Mouse (Mus musculus) liver, embryonic 12.5 days (tissue): Measurements from ENCODE around the gene Rhob. TPM values are rescaled to one million over a fixed set of nuclear protein-coding genes. Genes with fewer than 3 reads are reported as not detected.

ENCODE experiments used
- ATAC-seq: fragments of 200-750 bp; cut with Nextera tagmentation; 2 replicates; pipeline ENCODE4 v1.8.0; 2017; ENCODE audit warnings: moderate number of reproducible peaks, mild to moderate bottlenecking, moderate library complexity
- H3K27ac ChIP-seq: fragments of 300-500 bp; sonication (generic); 2 replicates; pipeline ENCODE4 v1.5.1; 2016; ENCODE audit warnings: mild to moderate bottlenecking
- H3K27me3 ChIP-seq: fragments of 300-500 bp; sonication (generic); replicated peaks from 2 replicates; pipeline ENCODE4 v1.6.1; 2016; ENCODE audit warnings: mild to moderate bottlenecking, moderate library complexity
- H3K36me3 ChIP-seq: fragments of 300-500 bp; sonication (generic); 2 replicates; pipeline ENCODE4 v1.6.1; 2016; ENCODE audit warnings: mild to moderate bottlenecking, moderate library complexity
- H3K4me1 ChIP-seq: fragments of 300-500 bp; sonication (generic); 2 replicates; pipeline ENCODE4 v1.6.1; 2016
- H3K4me2 ChIP-seq: fragments of 300-500 bp; sonication (generic); 2 replicates; pipeline ENCODE4 v1.6.1; 2016; ENCODE audit warnings: mild to moderate bottlenecking, moderate library complexity
- H3K4me3 ChIP-seq: fragments of 300-500 bp; sonication (generic); 2 replicates; pipeline ENCODE4 v1.5.1; 2016; ENCODE audit warnings: mild to moderate bottlenecking, moderate library complexity
- H3K9ac ChIP-seq: fragments of 300-500 bp; sonication (generic); 2 replicates; pipeline ENCODE4 v1.6.1; 2016; ENCODE audit warnings: mild to moderate bottlenecking, moderate library complexity
- H3K9me3 ChIP-seq: fragments of 300-500 bp; sonication (generic); replicated peaks from 2 replicates; pipeline ENCODE4 v1.6.1; 2016; ENCODE audit warnings: mild to moderate bottlenecking, moderate library complexity
- WGBS: fragments of 180-500 bp; shearing (Covaris S2); methylation state at CpG from one replicate; pipeline ENCODE4 v1.1.7; 2016; ENCODE audit not compliant: insufficient replicate concordance; 5-methylcytosine and 5-hydroxymethylcytosine counted together
- polyA plus RNA-seq: library from polyadenylated mRNA; unstranded; fragments of >200 nt; fragmentation: Nextera tagmentation; extraction: Ambion mirVana; gene quantifications from 2 replicates; pipeline ENCODE4 v1.2.1, GENCODE M21; 2016

The Rhob gene
- polyA plus RNA-seq, 1 experiment from 2014 or later = 12.3 TPM

DNA sequence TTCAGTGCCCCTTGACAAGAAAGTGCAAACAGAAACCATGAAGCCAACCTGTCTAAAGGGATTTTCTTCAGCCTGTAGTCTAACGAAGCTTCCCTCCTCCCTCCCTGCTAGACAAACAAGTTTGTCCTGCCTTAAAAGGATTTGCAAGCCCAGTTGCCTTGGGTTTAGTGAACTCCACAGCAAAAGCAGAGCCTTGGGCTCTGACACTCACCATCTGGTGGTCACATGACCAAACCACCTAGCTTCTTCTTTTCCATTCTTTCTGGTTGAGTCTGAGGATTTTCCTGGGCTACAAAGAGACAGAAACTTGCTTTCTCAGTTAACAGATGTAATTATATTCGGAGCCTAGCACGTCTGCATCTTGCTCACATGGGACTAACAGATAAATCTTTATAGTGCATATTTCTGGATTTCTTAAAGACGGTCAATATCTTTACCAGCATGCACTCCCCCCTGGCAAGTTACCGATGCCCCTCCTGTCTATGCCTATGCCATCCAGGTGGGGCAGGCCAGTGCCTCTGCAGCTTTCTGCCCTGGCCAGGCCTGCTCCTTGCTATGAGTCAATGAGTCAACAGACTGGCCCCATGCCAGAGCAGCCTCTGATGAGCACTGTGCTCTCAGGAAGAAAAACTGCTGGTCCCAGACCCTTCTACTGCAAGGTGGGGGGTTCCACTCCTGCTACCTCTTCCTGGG, 11.7 kb downstream of the Rhob start:
- Histone ChIP-seq H3K9ac (no peak overlapping the region), H3K9me3 (no peaks in the 10 kb centered on the region), H3K36me3 (no peaks in the 10 kb centered on the region), H3K27ac (no peak overlapping the region), H3K4me2 (no peak overlapping the region), H3K4me1 (no peaks in the 10 kb centered on the region), H3K4me3 (no peak overlapping the region), H3K27me3 (no peaks in the 10 kb centered on the region; the same call in 1 of the 2 replicates)
- ATAC-seq = no peak
- WGBS = 50% methylated on average over 5 of the region's 5 CpGs

- Histone ChIP-seq H3K9me3 (no peaks in the 10 kb centered on the region), H3K36me3 (no peaks in the 10 kb centered on the region), H3K27me3 (no peaks in the 10 kb centered on the region; the same call in 1 of the 2 replicates), H3K4me1 (no peaks in the 10 kb centered on the region), H3K4me2 (no peak overlapping the region), H3K27ac (no peak overlapping the region), H3K4me3 (no peak overlapping the region), H3K9ac (no peak overlapping the region)
- ATAC-seq = no peak
- WGBS = 44% methylated on average over 1 of the region's 1 CpGs
Measured at GRCm38 (mm10) chr12:8487281-8487680, 12.5 kb downstream of the Rhob start.

DNA sequence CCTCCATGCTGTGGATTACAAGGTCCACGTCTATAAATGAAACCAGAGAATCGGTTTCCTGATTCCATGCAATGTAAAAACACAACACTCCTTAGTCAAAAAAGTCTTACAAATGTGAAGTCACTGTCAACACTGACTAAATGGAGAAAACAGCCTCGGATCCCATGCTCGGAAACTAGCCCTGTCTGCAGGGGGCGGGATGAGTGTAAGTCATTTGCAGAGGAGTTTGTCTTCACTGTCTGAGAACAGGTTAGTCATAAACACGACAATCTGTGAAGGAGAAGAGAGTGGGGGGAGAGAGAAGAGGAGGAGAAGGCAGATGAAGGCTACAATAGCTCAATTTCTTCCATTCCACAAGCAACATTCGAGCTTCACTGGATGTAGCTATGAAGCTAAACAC, 14.6 kb downstream of the Rhob start:
- H3K27me3 ChIP-seq = no peaks in the 10 kb centered on the region; the same call in 1 of the 2 replicates
- no peaks in the 10 kb centered on the region for H3K9me3 ChIP-seq
- no peaks in the 10 kb centered on the region for H3K36me3 ChIP-seq
- H3K4me1 ChIP-seq = no peaks in the 10 kb centered on the region
- no peak for ATAC-seq
- H3K27ac ChIP-seq = no peak overlapping the region
- no peak overlapping the region for H3K4me2 ChIP-seq
- WGBS = 63% methylated on average over 7 of the region's 7 CpGs
- no peak overlapping the region for H3K9ac ChIP-seq
- H3K4me3 ChIP-seq = no peak overlapping the region

DNA sequence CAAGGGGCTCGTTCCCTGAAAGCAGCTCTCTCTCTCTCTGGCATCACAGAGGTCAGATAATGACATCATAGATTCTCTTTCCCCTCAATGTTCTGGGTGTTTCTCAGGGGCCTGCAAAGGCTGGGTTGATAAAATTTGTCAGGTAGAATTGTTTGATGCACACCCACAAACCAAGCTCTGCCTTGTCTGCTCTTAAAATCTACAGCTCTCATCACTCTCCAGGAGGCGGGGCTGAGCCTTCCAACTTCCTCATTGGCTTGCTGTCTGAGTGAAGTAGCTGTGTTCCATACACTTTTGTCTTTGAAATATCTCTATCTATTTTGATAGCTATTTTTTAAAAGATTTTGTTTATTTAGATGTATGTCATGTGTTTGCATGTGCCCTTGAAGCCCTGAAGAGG, 17.6 kb downstream of the Rhob start:
- 50% methylated on average over 2 of the region's 2 CpGs for WGBS
- H3K9me3 ChIP-seq = no peaks in the 10 kb centered on the region
- no peaks in the 10 kb centered on the region for H3K4me1 ChIP-seq
- H3K4me2 ChIP-seq = no peak overlapping the region
- H3K27me3 ChIP-seq = no peaks in the 10 kb centered on the region
- no peak overlapping the region for H3K27ac ChIP-seq
- ATAC-seq = no peak
- H3K36me3 ChIP-seq = no peaks in the 10 kb centered on the region
- H3K4me3 ChIP-seq = no peak overlapping the region
- no peak overlapping the region for H3K9ac ChIP-seq

- Histone ChIP-seq H3K27ac (no peak overlapping the region), H3K27me3 (no peaks in the 10 kb centered on the region), H3K4me2 (no peak overlapping the region), H3K9ac (no peak overlapping the region), H3K9me3 (no peaks in the 10 kb centered on the region), H3K4me3 (no peak overlapping the region), H3K36me3 (no peaks in the 10 kb centered on the region), H3K4me1 (no peaks in the 10 kb centered on the region)
- no peak for ATAC-seq
- 67% methylated on average over 6 of the region's 6 CpGs for WGBS
Measured at GRCm38 (mm10) chr12:8474836-8475387, 24.9 kb downstream of the Rhob start.

- Histone ChIP-seq H3K27ac (no peak overlapping the region), H3K9ac (no peak overlapping the region), H3K36me3 (no peaks in the 10 kb centered on the region), H3K4me1 (no peaks in the 10 kb centered on the region), H3K27me3 (no peaks in the 10 kb centered on the region), H3K9me3 (no peaks in the 10 kb centered on the region), H3K4me3 (no peak overlapping the region), H3K4me2 (no peak overlapping the region)
- no peak for ATAC-seq
- 44% methylated on average over 7 of the region's 7 CpGs for WGBS
Measured at GRCm38 (mm10) chr12:8472591-8473358, 27.0 kb downstream of the Rhob start.

DNA sequence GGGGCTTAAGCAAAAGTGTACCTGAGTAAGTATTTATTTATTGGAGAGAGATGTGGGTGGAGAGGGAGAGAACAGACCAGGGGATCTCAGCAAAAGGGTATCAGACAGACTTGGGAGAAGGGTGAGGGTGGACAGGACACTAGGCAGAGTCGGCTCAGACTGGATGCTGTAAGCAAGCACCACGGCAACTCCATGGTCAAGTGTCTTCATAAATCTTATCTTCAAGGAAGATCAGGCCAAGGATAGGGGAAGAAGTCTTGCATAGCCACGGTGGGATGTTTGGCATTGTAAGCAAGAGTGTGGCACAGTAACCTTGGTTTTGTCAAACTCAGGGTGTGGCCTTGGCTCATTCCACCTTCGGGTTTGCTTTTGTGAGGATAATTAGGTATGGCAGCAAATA, 27.8 kb downstream of the Rhob start:
- Histone ChIP-seq H3K4me3 (no peak overlapping the region), H3K9me3 (no peaks in the 10 kb centered on the region), H3K4me2 (no peak overlapping the region), H3K27me3 (no peaks in the 10 kb centered on the region), H3K27ac (no peak overlapping the region), H3K9ac (no peak overlapping the region), H3K36me3 (no peaks in the 10 kb centered on the region), H3K4me1 (no peaks in the 10 kb centered on the region)
- WGBS = 58% methylated on average over 4 of the region's 4 CpGs
- no peak for ATAC-seq

DNA sequence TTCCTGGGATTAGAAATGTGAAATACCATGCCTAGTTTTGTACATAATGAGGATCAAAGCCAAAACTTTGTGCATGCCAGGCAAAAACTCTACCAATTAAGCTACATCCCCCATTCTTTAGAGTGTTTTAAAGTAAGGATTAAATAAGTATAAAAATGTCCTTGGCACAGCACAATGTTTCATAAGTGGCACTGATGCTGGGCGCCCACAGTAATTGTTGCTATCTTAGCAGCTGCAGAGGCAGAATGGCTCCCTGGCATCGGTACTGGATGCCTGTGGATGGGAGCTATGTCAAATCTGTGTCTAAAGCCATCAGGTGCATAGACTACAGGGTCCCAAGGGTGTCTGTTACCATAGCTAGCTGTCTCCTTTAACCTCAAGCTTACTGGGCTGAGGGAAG, 28.8 kb downstream of the Rhob start:
- Histone ChIP-seq H3K9me3 (no peaks in the 10 kb centered on the region), H3K27ac (no peak overlapping the region), H3K9ac (no peak overlapping the region), H3K36me3 (no peaks in the 10 kb centered on the region), H3K4me1 (no peaks in the 10 kb centered on the region), H3K4me3 (no peak overlapping the region), H3K27me3 (no peaks in the 10 kb centered on the region; the same call in 1 of the 2 replicates), H3K4me2 (no peak overlapping the region)
- 64% methylated on average over 2 of the region's 2 CpGs for WGBS
- no peak for ATAC-seq

- Histone ChIP-seq H3K4me1 (no peaks in the 10 kb centered on the region), H3K4me3 (no peak overlapping the region), H3K9me3 (no peaks in the 10 kb centered on the region), H3K27ac (no peak overlapping the region), H3K36me3 (no peaks in the 10 kb centered on the region), H3K27me3 (no peaks in the 10 kb centered on the region; the same call in 1 of the 2 replicates), H3K4me2 (no peak overlapping the region), H3K9ac (no peak overlapping the region)
- ATAC-seq = no peak
- 88% methylated on average over 25 of the region's 25 CpGs for WGBS
Measured at GRCm38 (mm10) chr12:8469742-8470494, 29.9 kb downstream of the Rhob start.

DNA sequence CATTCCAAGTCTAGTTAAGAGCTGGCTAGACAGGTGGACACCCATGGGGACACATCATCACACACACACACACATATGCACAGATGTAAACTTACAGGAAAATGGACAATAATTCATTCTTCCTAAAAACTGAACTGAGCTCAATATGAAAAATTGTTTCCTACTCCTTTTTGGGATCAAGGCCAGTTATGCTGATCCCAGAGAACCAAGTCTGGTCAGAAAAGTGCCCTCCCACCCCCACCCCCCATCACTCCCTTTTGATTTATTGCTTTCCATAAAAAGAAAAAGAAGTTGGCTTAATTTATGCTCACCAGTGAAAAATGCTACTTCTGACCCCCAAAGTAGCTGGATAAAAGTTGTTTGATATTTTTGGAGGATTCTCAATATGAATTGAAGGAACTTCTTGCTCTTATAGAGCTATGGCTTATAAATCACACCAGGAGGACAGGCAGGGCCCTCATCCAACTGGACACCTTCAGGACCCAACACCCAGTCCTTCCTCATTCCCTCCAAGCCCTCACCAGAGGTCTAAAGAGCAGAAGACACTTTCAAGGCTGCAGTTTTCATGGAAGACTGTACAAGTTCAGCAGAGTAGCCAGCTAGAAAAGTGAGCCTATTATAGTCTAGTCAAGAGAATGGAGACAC, 31.5 kb downstream of the Rhob start:
- ATAC-seq = no peak
- Histone ChIP-seq H3K27ac (no peak overlapping the region), H3K9me3 (no peaks in the 10 kb centered on the region), H3K9ac (no peak overlapping the region), H3K36me3 (no peaks in the 10 kb centered on the region), H3K27me3 (no peaks in the 10 kb centered on the region; the same call in 1 of the 2 replicates), H3K4me3 (no peak overlapping the region), H3K4me2 (no peak overlapping the region), H3K4me1 (no peaks in the 10 kb centered on the region)

GRCm38 (mm10) chr12:8467029-8467924, 32.5 kb downstream of the Rhob start:
- WGBS = 51% methylated on average over 12 of the region's 12 CpGs
- no peaks in the 10 kb centered on the region for H3K36me3 ChIP-seq
- no peaks in the 10 kb centered on the region for H3K9me3 ChIP-seq
- H3K4me2 ChIP-seq = no peak overlapping the region
- no peak overlapping the region for H3K27ac ChIP-seq
- H3K9ac ChIP-seq = no peak overlapping the region
- no peak for ATAC-seq
- no peaks in the 10 kb centered on the region; the same call in 1 of the 2 replicates for H3K27me3 ChIP-seq
- H3K4me1 ChIP-seq = no peaks in the 10 kb centered on the region
- no peak overlapping the region for H3K4me3 ChIP-seq
